Mouse (Mus musculus): ENCODE measurements around the gene Anxa2. TPM values are rescaled to one million over a fixed set of nuclear protein-coding genes. Genes with fewer than 3 reads are reported as not detected.

Gene Anxa2
- polyA plus RNA-seq, 1 experiment from 2014 or later: 282 TPM

DNA sequence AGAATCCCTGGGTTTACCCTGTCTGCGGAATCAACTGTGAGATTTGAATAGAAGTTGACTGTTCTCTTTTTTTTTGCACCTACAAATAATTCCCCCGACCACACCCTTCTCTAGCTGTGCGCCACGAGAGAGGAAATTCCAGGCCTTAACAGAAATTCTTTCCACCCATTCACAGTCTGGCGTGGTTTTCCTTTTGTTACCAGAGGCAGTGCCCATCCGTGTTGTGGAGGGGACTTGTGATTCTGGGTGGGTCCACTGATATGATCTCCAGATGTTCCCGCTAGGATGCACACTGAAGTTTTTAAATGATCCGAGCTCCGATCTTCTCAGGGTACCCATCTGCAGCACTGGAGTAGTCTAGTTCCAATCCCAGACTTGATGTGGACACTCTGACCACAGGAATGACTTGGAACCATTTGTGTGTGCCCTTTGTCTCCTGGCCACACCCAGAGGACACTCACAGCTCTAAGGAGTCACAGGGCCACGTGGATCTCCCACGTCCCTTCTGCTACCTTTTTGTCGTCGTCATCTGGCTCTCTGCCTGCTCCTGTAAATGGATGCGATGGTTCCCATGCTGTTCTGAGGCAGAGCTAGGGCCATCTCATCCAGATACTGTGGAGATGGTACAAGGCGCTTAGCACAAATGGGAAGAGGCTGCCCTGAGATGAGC lies 3.1 kb downstream of the Anxa2 start:
- H3K9ac ChIP-seq (ENCODE audit: low read depth, low read length): no peak overlapping the region
- H3K4me1 ChIP-seq (replicated peaks; ENCODE audit: control insufficient read depth, insufficient read depth, low read length): peaks cover 2% of the 10 kb centered on the region; the same call in 1 of the 2 replicates
- DNase-seq (ENCODE audit: low spot score) (no peak), ATAC-seq (ENCODE audit: low FRiP score) (no peak)
- H3K27me3 ChIP-seq (ENCODE audit: control insufficient read depth, insufficient read depth, low read length): peaks cover 18% of the 10 kb centered on the region
- no peaks in the 10 kb centered on the region for H3K9me3 ChIP-seq (ENCODE audit: control insufficient read depth, low read length)
- H3K4me2 ChIP-seq (replicated peaks; ENCODE audit: low read depth, low read length): no peak overlapping the region
- H3K27ac ChIP-seq (ENCODE audit: low read depth, low read length): no peak overlapping the region
- H3K36me3 ChIP-seq (ENCODE audit: control insufficient read depth, insufficient read depth, low read length): no peaks in the 10 kb centered on the region
- 86% methylated on average over 15 of the region's 15 CpGs for WGBS
- no peak overlapping the region for H3K4me3 ChIP-seq (ENCODE audit: low read depth, low read length)

GRCm38 (mm10) chr9:69457143-69457542 lies 3.7 kb downstream of the Anxa2 start:
- ATAC-seq (ENCODE audit: low FRiP score): no peak
- 92% methylated on average over 3 of the region's 3 CpGs for WGBS
- DNase-seq (ENCODE audit: low spot score): no peak
- peaks cover 18% of the 10 kb centered on the region for H3K27me3 ChIP-seq (ENCODE audit: control insufficient read depth, insufficient read depth, low read length)
- no peaks in the 10 kb centered on the region for H3K36me3 ChIP-seq (ENCODE audit: control insufficient read depth, insufficient read depth, low read length)
- H3K4me1 ChIP-seq (replicated peaks; ENCODE audit: control insufficient read depth, insufficient read depth, low read length): peaks cover 2% of the 10 kb centered on the region; the same call in 1 of the 2 replicates
- H3K4me2 ChIP-seq (replicated peaks; ENCODE audit: low read depth, low read length): no peak overlapping the region
- H3K27ac ChIP-seq (ENCODE audit: low read depth, low read length): no peak overlapping the region
- no peak overlapping the region for H3K9ac ChIP-seq (ENCODE audit: low read depth, low read length)
- H3K9me3 ChIP-seq (ENCODE audit: control insufficient read depth, low read length): no peaks in the 10 kb centered on the region
- no peak overlapping the region for H3K4me3 ChIP-seq (ENCODE audit: low read depth, low read length)

DNA sequence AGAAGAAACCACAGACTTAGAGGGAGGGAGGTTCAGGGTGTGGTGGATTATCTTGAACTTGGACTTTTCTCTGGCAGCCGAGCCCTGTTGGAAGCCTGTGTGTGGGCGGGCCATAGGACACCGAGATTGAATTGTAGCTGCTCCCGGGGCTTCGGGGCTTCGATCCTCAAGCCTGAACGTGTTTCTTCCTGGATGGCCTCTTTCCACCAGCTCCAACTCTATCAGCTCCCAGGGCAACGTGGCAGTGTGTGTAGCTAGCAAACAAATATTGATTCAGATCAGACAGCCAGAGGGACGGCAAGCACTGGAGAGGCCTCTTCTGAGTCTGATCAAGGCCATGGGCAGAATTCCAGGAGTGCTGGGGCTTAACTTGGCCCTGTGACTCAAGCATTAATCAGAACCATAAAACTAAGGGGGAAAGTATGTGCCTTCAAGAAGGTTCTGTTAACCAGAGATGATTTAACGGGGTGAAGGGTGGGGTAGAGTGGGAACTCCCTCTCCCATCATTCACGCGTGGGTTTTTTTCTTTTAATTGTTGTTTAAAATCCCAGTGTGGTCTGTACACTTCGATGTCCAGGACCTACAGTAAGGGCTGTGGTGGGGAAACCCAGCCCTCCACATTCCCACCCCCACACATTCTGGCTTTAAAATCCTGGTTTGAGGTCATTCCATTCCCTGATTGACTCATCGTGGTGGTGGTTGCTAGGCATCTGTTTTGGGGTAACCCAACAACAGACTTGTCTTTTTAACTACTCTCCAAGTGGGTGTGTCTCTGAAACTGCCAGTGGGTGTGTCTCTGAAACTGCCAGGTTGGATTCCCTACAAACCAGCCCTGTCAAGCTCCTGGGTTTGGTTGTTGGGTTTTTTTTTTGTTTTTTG lies 4.6 kb downstream of the Anxa2 start:
- Histone ChIP-seq H3K4me2 (replicated peaks; ENCODE audit: low read depth, low read length) (no peak overlapping the region), H3K27me3 (ENCODE audit: control insufficient read depth, insufficient read depth, low read length) (peaks cover 16% of the 10 kb centered on the region), H3K4me3 (ENCODE audit: low read depth, low read length) (no peak overlapping the region), H3K27ac (ENCODE audit: low read depth, low read length) (no peak overlapping the region), H3K9me3 (ENCODE audit: control insufficient read depth, low read length) (no peaks in the 10 kb centered on the region), H3K9ac (ENCODE audit: low read depth, low read length) (no peak overlapping the region), H3K4me1 (replicated peaks; ENCODE audit: control insufficient read depth, insufficient read depth, low read length) (peaks cover 2% of the 10 kb centered on the region; the same call in 1 of the 2 replicates), H3K36me3 (ENCODE audit: control insufficient read depth, insufficient read depth, low read length) (no peaks in the 10 kb centered on the region)
- 77% methylated on average over 14 of the region's 14 CpGs for WGBS
- no peak for DNase-seq (ENCODE audit: low spot score)
- no peak for ATAC-seq (ENCODE audit: low FRiP score)

- H3K36me3 ChIP-seq (ENCODE audit: control insufficient read depth, insufficient read depth, low read length): no peaks in the 10 kb centered on the region
- no peak overlapping the region for H3K9ac ChIP-seq (ENCODE audit: low read depth, low read length)
- no peak overlapping the region for H3K27ac ChIP-seq (ENCODE audit: low read depth, low read length)
- H3K9me3 ChIP-seq (ENCODE audit: control insufficient read depth, low read length): no peaks in the 10 kb centered on the region
- no peak for ATAC-seq (ENCODE audit: low FRiP score)
- H3K27me3 ChIP-seq (ENCODE audit: control insufficient read depth, insufficient read depth, low read length): peaks cover 8% of the 10 kb centered on the region
- H3K4me1 ChIP-seq (replicated peaks; ENCODE audit: control insufficient read depth, insufficient read depth, low read length): no peaks in the 10 kb centered on the region; the same call in 1 of the 2 replicates
- no peak overlapping the region for H3K4me2 ChIP-seq (replicated peaks; ENCODE audit: low read depth, low read length)
- 73% methylated on average over 2 of the region's 2 CpGs for WGBS
- DNase-seq (ENCODE audit: low spot score): peak; percentile 39
- H3K4me3 ChIP-seq (ENCODE audit: low read depth, low read length): no peak overlapping the region
Observed at GRCm38 (mm10) chr9:69458982-69459381, 5.6 kb downstream of the Anxa2 start.

DNA sequence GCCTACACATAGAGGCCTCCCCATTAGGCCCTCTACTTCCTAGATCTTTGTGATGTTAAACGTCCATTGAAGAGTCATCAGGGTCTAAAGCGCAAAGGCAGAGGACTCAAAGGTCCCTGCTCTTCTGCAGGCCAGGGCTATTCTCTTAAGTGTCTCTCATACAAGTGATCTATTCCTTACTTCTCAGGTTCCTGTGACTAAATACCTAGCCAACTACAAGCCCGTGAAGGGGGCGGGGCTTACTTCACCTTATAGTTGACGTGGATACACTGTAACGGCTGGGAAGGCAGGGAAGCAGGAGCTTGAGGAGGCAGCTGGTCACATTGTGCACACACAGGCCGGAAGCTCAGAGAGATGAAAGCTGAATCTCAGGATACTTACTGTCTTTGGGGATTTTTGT lies 6.5 kb downstream of the Anxa2 start:
- H3K36me3 ChIP-seq (ENCODE audit: control insufficient read depth, insufficient read depth, low read length): no peaks in the 10 kb centered on the region
- DNase-seq (ENCODE audit: low spot score): no peak
- peaks cover 2% of the 10 kb centered on the region; the same call in 1 of the 2 replicates for H3K27me3 ChIP-seq (ENCODE audit: control insufficient read depth, insufficient read depth, low read length)
- H3K4me1 ChIP-seq (replicated peaks; ENCODE audit: control insufficient read depth, insufficient read depth, low read length): no peaks in the 10 kb centered on the region
- no peak overlapping the region for H3K27ac ChIP-seq (ENCODE audit: low read depth, low read length)
- 90% methylated on average over 7 of the region's 7 CpGs for WGBS
- ATAC-seq (ENCODE audit: low FRiP score): no peak
- no peaks in the 10 kb centered on the region for H3K9me3 ChIP-seq (ENCODE audit: control insufficient read depth, low read length)
- H3K4me3 ChIP-seq (ENCODE audit: low read depth, low read length): no peak overlapping the region
- H3K4me2 ChIP-seq (replicated peaks; ENCODE audit: low read depth, low read length): no peak overlapping the region
- no peak overlapping the region for H3K9ac ChIP-seq (ENCODE audit: low read depth, low read length)

- no peak for DNase-seq (ENCODE audit: low spot score)
- Histone ChIP-seq H3K4me2 (replicated peaks; ENCODE audit: low read depth, low read length) (no peak overlapping the region), H3K4me1 (replicated peaks; ENCODE audit: control insufficient read depth, insufficient read depth, low read length) (no peaks in the 10 kb centered on the region), H3K27ac (ENCODE audit: low read depth, low read length) (no peak overlapping the region), H3K4me3 (ENCODE audit: low read depth, low read length) (no peak overlapping the region), H3K9me3 (ENCODE audit: control insufficient read depth, low read length) (no peaks in the 10 kb centered on the region), H3K27me3 (ENCODE audit: control insufficient read depth, insufficient read depth, low read length) (no peaks in the 10 kb centered on the region), H3K9ac (ENCODE audit: low read depth, low read length) (no peak overlapping the region), H3K36me3 (ENCODE audit: control insufficient read depth, insufficient read depth, low read length) (no peaks in the 10 kb centered on the region)
- ATAC-seq (ENCODE audit: low FRiP score): no peak
- WGBS: 86% methylated on average over 2 of the region's 2 CpGs
Observed at GRCm38 (mm10) chr9:69463046-69463445, 9.6 kb downstream of the Anxa2 start.

DNA sequence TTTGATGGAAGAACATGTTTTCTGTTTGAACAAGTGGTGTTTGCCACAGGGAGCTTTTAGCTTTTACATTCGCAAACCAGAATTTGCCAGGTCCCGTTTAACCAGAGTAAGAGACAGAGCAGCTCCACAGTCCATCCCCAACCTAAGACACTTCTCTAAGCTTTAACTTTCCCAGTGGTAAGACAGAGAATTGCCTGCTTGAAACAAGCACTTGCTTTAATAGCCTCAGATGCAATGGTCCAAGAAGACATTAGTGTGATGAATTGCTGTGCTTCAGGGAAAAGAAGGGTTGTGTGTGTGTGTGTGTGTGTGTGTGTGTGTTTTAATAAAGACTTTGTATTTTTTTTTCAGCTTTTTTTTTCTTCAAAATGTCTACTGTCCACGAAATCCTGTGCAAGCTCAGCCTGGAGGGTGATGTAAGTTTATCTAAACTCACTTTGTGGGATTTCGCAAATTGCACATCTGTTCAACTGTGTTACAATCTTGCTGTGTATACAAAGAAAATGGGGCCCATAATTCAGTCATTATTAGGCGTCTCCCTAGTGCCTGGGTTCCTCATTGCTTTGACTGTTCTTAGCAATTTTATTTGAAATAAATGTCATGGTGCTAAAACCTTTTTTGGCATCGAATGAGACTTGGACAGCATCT lies 10.8 kb downstream of the Anxa2 start:
- ATAC-seq (ENCODE audit: low FRiP score): no peak
- Histone ChIP-seq H3K27ac (ENCODE audit: low read depth, low read length) (no peak overlapping the region), H3K9ac (ENCODE audit: low read depth, low read length) (no peak overlapping the region), H3K9me3 (ENCODE audit: control insufficient read depth, low read length) (no peaks in the 10 kb centered on the region), H3K4me1 (replicated peaks; ENCODE audit: control insufficient read depth, insufficient read depth, low read length) (no peaks in the 10 kb centered on the region), H3K4me2 (replicated peaks; ENCODE audit: low read depth, low read length) (no peak overlapping the region), H3K4me3 (ENCODE audit: low read depth, low read length) (no peak overlapping the region), H3K27me3 (ENCODE audit: control insufficient read depth, insufficient read depth, low read length) (no peaks in the 10 kb centered on the region), H3K36me3 (ENCODE audit: control insufficient read depth, insufficient read depth, low read length) (no peaks in the 10 kb centered on the region)
- WGBS: 88% methylated on average over 6 of the region's 6 CpGs
- no peak for DNase-seq (ENCODE audit: low spot score)

DNA sequence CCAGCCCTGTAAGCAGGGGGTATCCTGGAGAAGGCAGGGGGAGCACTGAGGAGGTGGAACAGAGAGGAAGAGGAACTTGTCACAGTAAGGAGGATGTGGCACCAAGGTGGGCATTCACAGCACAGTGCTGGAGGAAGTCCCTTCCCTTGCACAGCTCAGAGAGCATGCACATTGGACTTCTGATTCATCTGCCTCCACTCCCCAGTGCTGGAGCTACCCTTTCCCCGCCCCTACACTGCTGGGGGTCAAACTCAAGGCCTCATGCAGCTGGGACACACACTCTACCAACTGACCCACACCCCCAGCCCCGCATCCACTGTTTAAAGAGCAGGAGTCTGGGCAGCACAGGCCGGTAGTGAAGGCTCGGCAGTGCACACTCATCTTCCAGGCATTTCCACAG lies 12.7 kb downstream of the Anxa2 start:
- WGBS: 74% methylated on average over 4 of the region's 4 CpGs
- Histone ChIP-seq H3K9ac (ENCODE audit: low read depth, low read length) (no peak overlapping the region), H3K4me3 (ENCODE audit: low read depth, low read length) (no peak overlapping the region), H3K4me1 (replicated peaks; ENCODE audit: control insufficient read depth, insufficient read depth, low read length) (no peaks in the 10 kb centered on the region; the same call in 1 of the 2 replicates), H3K27me3 (ENCODE audit: control insufficient read depth, insufficient read depth, low read length) (no peaks in the 10 kb centered on the region), H3K4me2 (replicated peaks; ENCODE audit: low read depth, low read length) (no peak overlapping the region), H3K9me3 (ENCODE audit: control insufficient read depth, low read length) (no peaks in the 10 kb centered on the region), H3K27ac (ENCODE audit: low read depth, low read length) (no peak overlapping the region), H3K36me3 (ENCODE audit: control insufficient read depth, insufficient read depth, low read length) (no peaks in the 10 kb centered on the region)
- no peak for DNase-seq (ENCODE audit: low spot score)
- ATAC-seq (ENCODE audit: low FRiP score): no peak
